Mouse (Mus musculus) brown adipose tissue, adult 24 weeks (tissue): ENCODE results near the gene Maco1. TPM values are rescaled to one million over a fixed set of nuclear protein-coding genes. Genes with fewer than 3 reads are reported as not detected.
"Not testable (repeated sequence)": the region's sequence is repeated elsewhere in the genome, so short reads cannot be mapped to it uniquely, and the experiment has no call there.

Experiments used
- H3K27ac ChIP-seq: fragments of 200-500 bp; replicated peaks from 2 replicates; pipeline ENCODE4 v1.5.1; 2012; ENCODE audit warnings: low read depth, mild to moderate bottlenecking, low read length
- H3K4me1 ChIP-seq: fragments of 200-500 bp; 2 replicates; pipeline ENCODE4 v1.6.1; 2012; ENCODE audit warnings: low read length, mixed read lengths; ENCODE audit not compliant: control insufficient read depth, insufficient read depth, insufficient read length
- H3K4me3 ChIP-seq: fragments of 200-500 bp; 2 replicates; pipeline ENCODE4 v1.5.1; 2012; ENCODE audit warnings: low read depth, mild to moderate bottlenecking, low read length, moderate library complexity; ENCODE audit not compliant: insufficient read depth
- polyA plus RNA-seq: library from polyadenylated mRNA; stranded (reverse); fragments of >200 nt; gene quantifications from 2 replicates; pipeline ENCODE4 v1.2.4, GENCODE M21; 2012; ENCODE audit not compliant: missing spikeins, insufficient read depth, insufficient read length

The Maco1 gene
- polyA plus RNA-seq, 1 experiment = 22.4 TPM

GRCm38 (mm10) chr4:134851236-134851635, 1.9 kb downstream of the Maco1 start:
- Histone ChIP-seq H3K4me3 (no peak overlapping the region), H3K27ac (no peak overlapping the region)

GRCm38 (mm10) chr4:134850551-134850950, 2.6 kb downstream of the Maco1 start:
- no peak overlapping the region for H3K27ac ChIP-seq
- peaks cover 8% of the 10 kb centered on the region for H3K4me1 ChIP-seq
- H3K4me3 ChIP-seq = no peak overlapping the region

More at GRCm38 (mm10) chr4:134851236-134851635, 1.9 kb downstream of the Maco1 start:
- H3K4me1 ChIP-seq = peaks cover 8% of the 10 kb centered on the region

DNA sequence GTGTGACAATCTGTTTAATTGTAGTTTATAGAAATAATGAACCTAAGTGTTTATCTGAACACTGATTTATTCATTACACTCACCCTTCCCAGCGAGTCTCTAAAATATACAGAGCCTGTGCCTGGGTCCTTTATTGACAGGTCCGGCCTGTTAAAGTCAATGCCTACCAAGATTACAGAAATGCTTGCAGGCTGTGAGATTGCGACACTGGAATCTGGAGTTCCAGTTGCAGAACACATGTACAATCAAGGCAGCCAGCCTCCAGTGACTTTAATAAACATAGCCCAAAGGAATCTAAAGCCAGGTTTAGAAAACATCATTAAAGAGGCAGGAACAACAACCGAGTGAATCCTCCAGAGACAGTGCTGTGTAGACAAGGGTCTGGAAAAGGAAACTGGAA, 5.6 kb downstream of the Maco1 start:
- no peak overlapping the region for H3K4me3 ChIP-seq
- H3K27ac ChIP-seq = no peak overlapping the region
- H3K4me1 ChIP-seq = peaks cover 11% of the 10 kb centered on the region

GRCm38 (mm10) chr4:134843566-134843965, 9.6 kb downstream of the Maco1 start:
- peaks cover 8% of the 10 kb centered on the region for H3K4me1 ChIP-seq
- H3K4me3 ChIP-seq = no peak overlapping the region
- no peak overlapping the region for H3K27ac ChIP-seq

- Histone ChIP-seq H3K4me1 (peaks cover 2% of the 10 kb centered on the region; the same call in 1 of the 2 replicates), H3K4me3 (no peak overlapping the region), H3K27ac (no peak overlapping the region)
These were observed 12.9 kb downstream of the Maco1 start for GRCm38 (mm10) chr4:134840231-134840630.

- H3K27ac ChIP-seq, H3K4me3 ChIP-seq, H3K4me1 ChIP-seq: not testable (repeated sequence)
These were observed 14.4 kb downstream of the Maco1 start for GRCm38 (mm10) chr4:134838706-134839105.

DNA sequence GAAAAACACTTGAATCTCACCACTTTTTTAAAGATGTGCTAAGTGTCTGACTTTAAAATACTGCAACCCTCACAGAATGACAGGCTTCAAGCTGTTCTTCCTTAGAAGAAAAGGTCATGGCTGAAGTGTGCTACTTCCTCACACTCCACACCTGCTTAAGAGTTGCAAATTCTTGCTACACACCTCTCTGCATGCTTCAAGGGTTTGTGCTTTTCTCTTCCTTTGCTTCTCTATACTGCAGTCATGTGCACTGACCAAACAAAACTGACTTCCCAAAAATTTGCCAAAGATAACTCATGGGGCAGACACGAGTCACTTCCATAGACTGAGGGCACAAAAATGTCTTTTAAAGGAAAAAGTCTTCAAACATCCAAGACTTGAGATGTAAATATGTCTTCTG, 14.9 kb downstream of the Maco1 start:
- Histone ChIP-seq H3K4me1 (no peaks in the 10 kb centered on the region), H3K27ac (no peak overlapping the region), H3K4me3 (no peak overlapping the region)

GRCm38 (mm10) chr4:134835486-134835885, 17.7 kb downstream of the Maco1 start:
- H3K27ac ChIP-seq = no peak overlapping the region
- no peak overlapping the region for H3K4me3 ChIP-seq
- H3K4me1 ChIP-seq = no peaks in the 10 kb centered on the region

DNA sequence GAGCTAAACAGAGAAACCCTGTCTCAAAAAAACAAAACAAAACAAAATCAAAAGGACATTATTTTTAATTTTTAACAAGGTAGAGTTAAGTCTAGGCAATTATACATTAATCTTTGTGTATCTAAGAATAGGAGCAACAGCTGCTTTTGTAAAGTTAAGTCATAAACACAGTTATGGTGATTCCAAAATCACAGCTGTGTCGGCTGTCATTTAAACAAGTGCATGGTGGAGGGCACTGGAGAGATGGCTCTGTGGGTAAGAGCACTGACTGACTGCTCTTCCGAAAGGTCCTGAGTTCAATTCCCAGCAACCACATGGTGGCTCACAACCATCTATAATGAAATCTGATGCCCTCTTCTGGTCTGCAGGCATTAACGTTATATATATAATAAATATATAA, 21.2 kb downstream of the Maco1 start:
- H3K27ac ChIP-seq = no peak overlapping the region
- no peaks in the 10 kb centered on the region for H3K4me1 ChIP-seq
- H3K4me3 ChIP-seq = no peak overlapping the region

DNA sequence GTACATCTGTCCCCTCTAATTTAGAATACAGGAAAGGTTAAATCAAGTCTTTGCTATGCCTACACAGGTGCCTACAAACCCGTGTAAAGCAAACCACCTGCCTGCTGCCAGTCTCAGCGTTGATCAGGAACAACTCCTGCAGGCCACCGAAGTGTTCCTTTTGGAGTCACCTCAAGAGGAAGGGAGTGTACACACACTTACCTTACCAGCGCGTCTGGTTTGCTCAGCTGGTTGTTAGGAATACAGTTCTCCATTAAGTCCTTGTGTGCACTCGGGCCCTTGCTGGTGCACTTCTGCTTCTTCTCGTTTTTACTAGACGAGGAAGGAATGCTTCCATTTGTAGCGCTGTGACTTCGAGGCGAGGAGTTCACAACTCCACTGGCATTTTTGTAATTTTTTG, 25.3 kb downstream of the Maco1 start:
- no peak overlapping the region for H3K4me3 ChIP-seq
- H3K4me1 ChIP-seq = no peaks in the 10 kb centered on the region; the same call in 1 of the 2 replicates
- no peak overlapping the region for H3K27ac ChIP-seq

DNA sequence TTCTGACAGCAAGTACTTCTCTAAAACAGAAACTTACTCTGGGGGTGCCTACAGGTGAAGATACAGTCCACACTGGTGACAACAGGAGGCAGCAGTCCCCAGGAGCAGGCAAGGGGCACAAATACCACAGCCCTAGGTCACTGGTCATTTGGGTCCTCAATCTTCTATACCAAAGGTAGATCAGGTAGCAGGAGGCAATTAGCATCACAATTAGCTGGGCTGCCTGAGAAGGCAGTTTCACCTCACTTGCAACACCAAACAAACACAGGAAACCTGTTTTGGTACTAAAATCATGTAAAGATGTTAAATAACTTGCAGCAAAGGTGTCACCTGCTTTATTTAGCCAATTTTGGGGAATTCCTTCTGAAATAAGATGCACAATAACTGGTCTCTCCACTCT, 26.8 kb downstream of the Maco1 start:
- Histone ChIP-seq H3K4me3 (no peak overlapping the region), H3K4me1 (no peaks in the 10 kb centered on the region; the same call in 1 of the 2 replicates), H3K27ac (no peak overlapping the region)

- not testable (repeated sequence) for H3K4me3 ChIP-seq, H3K4me1 ChIP-seq, H3K27ac ChIP-seq
These were observed 27.3 kb downstream of the Maco1 start for GRCm38 (mm10) chr4:134825864-134826263.

- Histone ChIP-seq H3K4me3 (no peak overlapping the region), H3K4me1 (no peaks in the 10 kb centered on the region; the same call in 1 of the 2 replicates), H3K27ac (no peak overlapping the region)
These were observed 29.6 kb downstream of the Maco1 start for GRCm38 (mm10) chr4:134823560-134823959.

DNA sequence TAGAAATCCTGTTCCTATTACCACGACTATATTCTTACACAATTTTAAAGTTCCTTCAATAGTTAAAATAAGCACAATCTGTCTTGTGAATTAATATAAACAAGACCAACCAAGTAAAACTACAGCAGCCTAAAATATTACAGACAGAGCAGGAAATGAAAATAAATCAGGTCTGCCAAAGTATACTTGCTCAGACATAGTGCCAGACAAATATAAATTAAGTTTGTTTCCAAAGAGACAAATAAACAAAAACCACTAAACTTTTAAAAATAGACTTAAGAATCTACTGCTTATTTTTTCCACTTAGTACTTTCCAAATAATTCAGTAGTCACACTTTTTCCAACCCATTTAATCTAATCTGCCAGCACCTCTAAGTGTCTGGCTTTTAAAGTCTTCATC, 32.1 kb downstream of the Maco1 start:
- no peak overlapping the region for H3K4me3 ChIP-seq
- H3K4me1 ChIP-seq = no peaks in the 10 kb centered on the region; the same call in 1 of the 2 replicates
- H3K27ac ChIP-seq = no peak overlapping the region

GRCm38 (mm10) chr4:134817706-134818105, 35.4 kb downstream of the Maco1 start:
- no peak overlapping the region for H3K27ac ChIP-seq
- no peak overlapping the region for H3K4me3 ChIP-seq
- peaks cover 7% of the 10 kb centered on the region for H3K4me1 ChIP-seq

DNA sequence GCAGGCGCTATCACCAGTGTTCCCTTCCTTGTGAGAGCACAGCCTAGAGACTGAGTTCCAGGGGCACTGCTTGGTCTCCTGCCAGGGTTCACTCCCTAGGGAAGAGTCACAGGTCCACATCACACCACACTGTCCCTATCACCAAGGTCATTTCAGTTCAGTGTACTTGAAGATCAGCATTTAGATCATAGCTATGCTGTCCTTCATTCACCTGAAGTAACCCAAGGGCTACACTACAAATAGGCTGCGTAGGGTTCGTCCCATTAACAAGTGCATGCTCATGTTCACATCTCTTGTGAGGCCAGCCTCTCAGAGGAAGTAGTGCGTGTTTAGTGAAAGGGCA, 38.9 kb downstream of the Maco1 start:
- peaks cover 7% of the 10 kb centered on the region for H3K4me1 ChIP-seq
- H3K27ac ChIP-seq = peak overlapping the region; percentile 16
- H3K4me3 ChIP-seq = no peak overlapping the region
